Mouse (Mus musculus) spleen, postnatal 4 days (tissue): ENCODE data around the gene Mepe.
A peak's percentile ranks its signal among the peaks of the same experiment; 100 is the strongest.

ENCODE experiments used
- DNase-seq, 2 experiments: peaks; one replicate each; pipeline ENCODE4 v3.0.0; 2022; ENCODE audit warnings: low spot score in 2 of 2

Gene Mepe

DNA sequence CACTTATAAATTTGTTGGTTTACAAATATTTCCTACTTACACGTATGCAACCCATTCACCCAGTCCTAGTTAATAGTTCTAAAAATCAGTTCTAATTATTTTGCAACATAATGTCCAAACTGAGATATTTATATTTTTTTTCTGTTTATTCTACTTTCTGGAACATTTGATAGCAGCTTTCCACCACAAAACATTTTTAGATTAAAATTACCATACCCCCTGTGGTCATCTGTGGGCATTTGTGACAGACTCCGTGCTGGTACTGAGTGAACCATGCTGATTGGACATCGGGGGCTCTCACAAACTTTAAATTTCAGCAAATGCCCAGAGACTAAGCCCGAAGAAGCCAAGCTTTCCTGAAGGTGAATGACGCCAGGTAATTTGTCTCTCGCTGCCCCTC is at the start of gene Mepe:
TSS of gene Mepe (plus strand) at position 301 of the 400 bp plus-strand sequence.
- no peak for DNase-seq

DNA sequence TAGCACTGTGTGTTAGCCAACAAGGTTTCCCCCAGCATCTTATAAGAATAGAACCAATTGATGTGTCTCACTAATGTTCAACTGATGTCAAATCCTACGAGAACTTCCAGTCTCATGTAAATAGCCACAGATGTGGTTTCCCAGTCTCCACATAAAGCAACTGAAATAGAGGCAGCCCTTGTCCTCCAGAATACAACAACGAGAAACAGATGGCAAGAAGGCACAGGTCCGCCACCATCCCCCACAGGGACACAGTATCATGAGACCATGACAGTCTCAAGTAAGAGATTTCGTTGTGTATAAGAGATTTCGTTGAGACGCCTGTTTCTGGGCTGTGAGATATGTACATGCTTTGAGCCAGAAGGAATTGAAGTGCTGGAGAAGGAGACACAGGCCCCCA is 30.9 kb upstream of the Mepe start:
- no peak for DNase-seq

DNA sequence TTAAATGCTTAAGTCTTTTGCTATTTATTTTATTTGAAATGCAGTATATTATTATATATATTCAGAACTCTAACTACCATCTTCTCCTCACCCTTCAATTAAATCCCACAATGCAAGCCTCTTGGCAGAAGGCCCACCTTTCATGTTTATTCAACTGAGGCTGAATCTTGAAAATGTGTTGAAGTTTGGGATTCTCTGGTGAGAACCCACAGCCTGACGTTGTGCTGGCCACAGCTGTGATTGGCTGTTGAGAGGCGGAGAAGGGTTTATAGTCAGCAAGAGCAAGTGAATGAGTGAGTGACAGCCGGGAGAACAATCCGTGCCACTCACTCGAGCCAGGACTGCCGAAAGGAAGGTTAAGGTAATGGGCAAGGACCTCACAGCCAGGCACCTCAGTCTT is 26.1 kb upstream of the Mepe start, which contains the start of gene Ibsp:
TSS of gene Ibsp (plus strand) at position 178 of the 400 bp plus-strand sequence.
- no peak for DNase-seq

DNA sequence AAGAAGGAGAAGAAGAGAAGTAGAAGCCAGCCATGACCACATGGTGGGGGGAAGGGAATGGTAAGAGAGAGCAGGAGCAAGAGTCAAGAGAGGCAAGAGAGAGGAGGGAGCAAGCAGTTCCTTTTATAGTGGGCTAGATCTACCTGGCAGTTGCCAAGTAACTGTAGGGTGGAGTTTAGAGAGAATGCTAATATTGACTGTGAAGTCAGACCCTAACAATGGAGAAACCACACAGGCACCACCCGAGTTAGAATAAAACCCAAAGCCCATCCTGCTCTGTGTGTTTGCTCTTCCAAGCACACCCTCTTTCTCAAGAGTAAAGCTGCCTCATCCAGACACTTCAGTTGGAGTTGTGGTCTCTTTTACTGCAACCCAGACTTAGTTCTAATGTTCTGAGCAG is 11.1 kb upstream of the Mepe start:
- no peak for DNase-seq

DNA sequence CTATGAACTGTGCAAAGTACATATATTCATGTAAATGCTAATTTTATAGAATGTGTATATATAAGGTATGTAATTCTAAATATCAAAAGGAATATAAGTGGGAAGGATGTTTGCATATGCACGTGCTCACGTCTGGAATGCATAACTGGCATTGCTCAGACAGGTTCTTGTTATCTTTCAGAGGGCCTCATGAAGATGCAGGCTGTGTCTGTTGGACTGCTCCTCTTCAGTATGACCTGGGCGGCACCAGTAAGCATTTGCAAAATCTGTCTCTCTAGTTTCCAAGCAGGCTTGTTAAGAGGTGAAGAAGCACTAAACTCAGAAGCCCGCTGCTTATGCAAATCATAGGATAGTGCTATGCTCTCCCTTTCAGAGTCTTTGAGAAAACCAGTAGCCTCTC is 1.8 kb downstream of the Mepe start:
- DNase-seq: no peak

DNA sequence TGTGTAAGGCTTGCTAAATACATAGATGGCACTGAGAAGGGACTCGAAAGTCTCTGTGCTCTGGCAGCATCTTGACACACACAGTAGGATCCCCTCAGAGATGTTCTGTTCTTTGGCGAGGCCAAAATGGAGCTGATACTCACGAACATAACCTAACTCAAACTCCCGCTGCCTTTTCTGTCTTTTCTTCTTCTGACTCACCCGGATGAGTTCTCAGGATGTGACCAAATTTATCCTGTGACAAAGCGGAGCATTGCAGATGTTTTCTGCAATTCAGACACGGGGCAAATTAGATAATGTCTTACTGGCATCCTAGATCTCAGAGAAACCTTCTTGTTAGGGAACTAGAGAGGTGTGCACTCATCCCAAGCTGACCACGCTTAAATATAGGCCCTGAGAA is 2.3 kb downstream of the Mepe start:
- no peak for DNase-seq

DNA sequence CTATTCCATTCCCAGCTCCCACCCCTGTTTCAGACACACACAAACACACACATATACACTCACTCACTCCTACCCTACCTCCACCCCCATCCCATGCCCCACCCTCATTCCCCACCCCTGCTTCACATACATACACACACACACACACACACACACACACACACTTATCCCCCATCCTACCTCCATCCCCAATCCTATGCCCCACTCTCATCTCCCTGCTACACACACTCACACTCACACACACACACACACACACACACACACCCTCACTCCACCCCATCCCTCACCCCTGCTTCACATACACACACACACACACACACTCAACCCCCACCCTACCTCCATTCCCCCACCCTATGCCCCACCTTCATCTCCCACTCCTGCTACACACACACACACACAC is 2.7 kb downstream of the Mepe start:
- DNase-seq: no peak

DNA sequence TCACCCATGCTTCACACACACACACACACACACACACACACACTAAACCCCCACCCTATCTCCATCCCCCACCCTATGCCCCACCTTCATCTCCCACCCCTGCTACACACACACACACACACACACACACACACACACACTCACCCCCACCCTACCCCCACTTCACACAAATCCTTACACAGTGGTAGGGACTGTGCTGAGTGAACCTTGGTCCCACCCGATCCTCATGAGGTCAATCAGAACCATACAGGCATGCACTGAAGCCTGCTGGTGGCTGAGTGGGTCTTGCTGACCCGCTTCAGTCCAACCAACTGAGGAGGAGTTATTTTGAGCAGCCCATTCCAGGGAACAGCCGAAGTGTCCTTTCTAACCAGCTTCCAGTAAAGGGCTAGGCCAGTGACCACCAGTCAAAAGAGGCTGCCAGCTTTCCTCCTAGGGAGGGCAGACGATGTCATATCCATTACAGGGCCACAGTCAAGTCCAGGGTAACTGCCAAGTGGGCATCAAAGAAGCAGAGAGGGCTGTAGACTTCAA is 3.3 kb downstream of the Mepe start:
- DNase-seq: no peak

DNA sequence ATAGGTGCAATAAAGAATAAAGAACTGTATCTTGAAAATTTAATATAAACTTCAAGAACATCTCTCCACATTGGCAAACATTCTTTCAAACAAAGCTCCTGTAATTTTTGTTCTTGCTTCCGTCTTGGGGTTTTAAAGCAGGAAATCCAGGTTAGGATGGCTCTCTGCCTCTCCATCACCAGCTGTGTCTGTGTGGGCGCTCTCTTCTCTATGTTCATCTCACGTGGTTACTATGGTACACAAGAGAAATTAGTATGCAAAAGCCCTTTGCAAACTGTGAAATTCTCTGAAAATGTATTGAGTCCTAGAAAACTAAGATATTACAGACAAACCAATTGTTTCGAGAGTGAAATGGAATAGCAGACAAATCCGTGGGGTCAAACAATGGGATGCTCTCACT is 4.3 kb downstream of the Mepe start:
- DNase-seq: no peak

DNA sequence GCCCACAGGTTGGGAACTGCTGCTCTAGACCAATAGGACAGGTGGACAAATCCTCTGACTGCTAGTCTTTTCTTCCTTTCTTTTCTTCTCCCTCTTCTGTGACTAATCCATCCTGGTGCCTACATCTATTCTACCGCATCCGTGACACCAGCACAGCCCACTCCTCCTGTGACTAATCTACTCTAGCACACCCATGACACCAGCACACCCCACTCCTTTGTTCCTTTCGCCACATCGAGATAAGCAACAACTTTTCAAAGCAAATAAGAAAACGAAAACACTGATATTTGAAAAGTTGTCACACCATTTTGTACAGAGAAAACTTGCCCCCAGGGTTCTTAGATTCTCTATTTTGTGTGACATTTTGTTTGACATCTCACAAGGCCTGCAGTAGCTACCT is 5.0 kb downstream of the Mepe start:
- DNase-seq: no peak

DNA sequence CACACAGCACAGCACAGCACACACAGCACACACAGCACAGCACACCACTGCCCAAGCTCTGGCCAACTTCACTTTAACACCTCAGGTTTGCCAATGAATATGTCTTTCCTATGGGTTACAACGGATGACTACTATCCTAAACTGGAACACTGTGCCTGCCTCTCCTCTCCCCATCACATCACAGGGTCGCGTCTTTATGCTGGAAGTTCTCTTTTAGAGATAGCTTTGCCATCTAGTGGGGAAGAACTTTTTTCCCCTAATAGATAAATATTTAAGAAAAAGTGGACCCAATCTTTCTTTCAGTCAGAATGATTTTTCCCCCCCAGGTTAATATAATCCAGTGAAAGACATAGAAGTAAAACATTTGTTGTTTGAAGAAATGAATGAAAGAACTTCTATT is 7.2 kb downstream of the Mepe start:
- no peak for DNase-seq

DNA sequence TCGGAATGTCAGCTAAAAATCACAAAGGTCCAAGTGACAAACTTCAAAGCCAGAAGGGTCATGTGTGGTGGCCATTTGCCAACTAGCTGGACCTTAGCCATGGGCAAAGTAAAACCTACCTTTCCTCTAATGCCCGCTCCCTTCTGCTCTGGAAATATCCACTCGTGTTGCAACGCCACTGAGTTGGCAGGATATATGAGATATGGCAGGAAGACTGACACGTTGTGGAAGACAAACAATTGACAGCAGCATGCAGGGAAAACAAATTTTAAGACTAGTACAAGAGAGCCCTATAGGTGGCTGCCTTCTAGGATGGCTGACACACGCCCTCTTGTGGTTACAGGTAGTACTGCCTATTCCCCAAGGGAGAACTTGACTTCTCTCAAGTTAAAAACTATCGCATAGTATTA is 8.1 kb downstream of the Mepe start:
- DNase-seq: no peak

DNA sequence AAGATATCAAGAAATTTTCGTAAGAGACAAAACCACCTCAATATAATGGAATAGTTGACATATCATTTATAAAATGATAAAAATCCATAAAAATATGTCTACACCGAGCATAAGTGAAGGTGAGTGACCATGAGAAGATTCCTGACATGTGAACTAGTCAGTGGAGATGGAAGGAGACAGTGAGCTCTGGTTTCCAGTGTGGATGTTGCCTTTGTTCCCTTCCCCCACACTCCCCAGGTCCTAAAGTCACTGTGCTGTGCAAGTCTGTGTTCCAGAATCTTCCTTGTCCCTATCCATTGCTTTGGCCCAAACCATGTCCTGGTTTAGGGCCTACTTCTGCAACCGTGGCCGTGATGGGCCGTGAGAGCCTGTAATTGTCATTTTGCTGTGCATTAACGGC is 8.5 kb downstream of the Mepe start:
- no peak for DNase-seq

DNA sequence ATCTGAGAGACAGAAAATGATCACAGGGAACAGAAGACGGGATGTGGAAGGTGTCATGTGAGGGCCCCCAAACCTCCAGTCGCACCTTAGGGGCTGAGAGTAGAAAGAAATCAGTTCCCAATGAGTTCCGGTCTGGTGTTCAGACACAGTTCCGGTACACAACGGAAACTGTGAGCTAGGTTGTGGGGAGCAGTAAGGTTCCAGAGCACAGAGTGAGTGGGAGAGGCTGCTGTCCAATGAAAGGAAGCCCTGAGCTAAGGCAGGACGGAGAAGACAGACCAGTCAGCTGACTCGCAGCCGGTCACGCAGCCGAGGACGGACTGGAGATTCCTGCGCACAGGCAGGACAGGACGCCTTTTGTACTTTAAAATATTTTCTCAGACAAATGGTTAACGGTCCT is 9.4 kb downstream of the Mepe start:
- no peak for DNase-seq

DNA sequence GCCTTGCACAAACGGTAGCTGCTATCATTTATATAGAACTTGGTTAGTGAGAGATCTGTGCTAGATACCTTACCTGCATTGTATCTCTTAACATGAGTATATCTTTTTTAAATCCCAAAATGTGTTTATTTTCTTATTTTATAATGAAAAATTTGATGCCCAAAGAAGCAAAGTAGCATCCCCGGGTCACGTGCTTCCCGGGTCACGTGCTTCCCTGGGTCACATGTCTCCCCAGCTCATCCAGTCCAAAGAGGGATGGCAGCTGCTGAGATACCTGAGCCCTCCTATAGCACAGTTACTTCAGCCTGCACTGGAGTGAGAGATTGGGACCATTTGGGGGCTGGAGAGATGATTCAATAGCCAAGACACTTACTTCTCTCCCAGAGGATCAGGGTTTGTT is 10.8 kb downstream of the Mepe start:
- peak in 1 of 2 experiments; percentile 31 for DNase-seq

DNA sequence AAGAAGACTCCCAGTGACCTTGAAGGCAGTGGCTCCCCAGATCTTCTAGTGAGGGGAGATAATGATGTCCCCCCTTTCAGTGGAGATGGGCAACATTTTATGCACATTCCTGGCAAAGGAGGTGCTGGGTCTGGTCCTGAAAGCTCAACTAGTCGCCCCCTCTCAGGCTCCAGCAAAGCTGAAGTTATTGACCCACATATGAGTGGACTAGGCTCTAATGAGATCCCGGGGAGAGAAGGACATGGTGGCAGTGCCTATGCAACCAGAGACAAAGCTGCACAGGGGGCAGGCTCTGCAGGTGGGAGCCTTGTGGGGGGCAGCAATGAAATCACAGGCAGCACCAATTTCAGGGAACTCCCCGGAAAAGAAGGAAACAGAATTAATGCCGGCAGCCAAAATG is 12.4 kb downstream of the Mepe start:
- peak in 1 of 2 experiments; percentile 45 for DNase-seq

DNA sequence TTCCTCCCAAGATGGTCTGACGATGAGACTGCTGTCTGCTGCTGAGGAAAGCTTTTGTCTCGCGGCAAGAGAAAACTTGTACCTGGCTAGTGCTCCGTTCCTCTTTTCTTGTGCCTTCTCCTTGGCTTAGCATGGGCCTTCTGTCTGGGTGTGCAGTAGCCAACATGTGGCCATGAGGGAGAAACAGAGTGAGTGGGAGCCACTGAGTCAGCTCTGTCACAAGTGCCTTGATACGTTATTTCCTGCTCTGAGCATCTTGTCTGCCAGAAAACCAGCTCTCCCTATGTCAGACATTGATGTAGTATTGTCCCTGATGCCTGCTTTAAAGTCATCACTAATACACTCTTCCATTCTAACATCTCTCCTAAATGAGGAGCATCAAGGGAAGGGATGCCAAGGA is 13.9 kb downstream of the Mepe start:
- DNase-seq: no peak

DNA sequence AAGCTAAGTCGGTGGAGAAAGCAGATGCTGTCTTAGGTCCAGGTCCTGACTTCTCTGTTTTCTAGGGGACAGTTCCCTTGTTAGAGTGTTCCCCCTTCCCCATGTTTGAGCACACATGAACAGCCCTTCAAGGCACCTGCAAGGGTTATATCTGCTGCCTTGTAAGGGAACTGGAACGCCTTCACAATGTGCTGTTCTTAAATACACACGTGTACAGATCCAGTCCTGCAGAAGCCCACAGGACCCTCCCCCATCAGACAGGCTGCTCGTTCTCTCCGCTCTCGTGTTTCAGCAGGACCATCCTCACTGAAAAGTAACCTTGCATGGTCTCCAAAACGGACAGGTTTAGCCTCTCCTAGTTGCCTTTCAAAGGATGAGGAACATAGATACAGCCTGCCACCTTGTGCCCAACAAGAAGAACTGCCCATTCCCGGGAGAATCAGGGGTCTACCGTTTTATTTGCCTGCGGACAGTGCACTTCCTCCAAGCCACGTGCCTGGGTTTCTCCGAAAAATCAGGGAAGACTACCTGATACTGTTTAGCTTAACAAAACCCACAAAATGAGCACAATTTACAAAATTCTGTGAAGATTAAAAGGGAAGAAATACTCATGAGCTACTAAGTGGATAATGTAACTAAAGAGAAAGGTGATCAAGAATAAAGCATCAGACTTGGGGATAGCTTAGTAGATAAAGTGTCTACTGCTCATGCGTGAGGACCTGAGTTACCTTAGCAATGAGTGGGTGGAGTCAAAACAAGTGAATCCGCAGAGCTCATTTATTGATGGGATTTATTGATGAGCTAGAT is 14.8 kb downstream of the Mepe start:
- DNase-seq: no peak

DNA sequence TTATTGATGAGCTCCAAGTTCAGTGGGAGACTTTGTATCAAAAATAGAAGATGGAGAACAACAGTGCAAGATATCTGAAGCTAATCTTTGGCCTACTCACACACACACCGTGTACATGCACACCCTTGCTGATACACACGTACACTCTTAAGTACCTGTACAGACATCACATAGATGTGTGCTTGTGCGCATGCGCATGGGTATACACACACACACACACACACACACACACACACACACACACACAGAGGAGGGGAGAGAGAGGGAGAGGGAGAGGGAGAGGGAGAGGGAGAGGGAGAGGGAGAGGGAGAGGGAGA is 15.3 kb downstream of the Mepe start:
- DNase-seq: no peak

DNA sequence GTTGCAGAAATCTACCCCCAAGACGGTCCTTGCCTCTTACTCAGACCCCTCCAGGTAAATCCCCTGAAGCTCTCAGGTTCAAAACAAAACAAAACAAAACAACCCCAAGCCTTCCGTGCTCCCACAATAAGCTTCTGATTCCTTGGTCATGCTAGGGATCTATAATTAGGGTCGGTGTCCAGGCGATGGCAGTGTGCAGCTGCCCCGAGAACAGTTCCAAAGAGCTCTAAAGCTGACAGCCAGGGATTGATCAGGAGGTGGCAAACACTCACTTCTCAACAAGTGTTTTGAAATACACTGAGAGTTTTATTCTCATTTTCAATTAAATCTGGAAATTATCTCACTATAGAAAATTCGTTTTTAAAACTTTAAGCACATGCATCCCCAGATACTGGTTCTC is 17.8 kb downstream of the Mepe start:
- DNase-seq: no peak

DNA sequence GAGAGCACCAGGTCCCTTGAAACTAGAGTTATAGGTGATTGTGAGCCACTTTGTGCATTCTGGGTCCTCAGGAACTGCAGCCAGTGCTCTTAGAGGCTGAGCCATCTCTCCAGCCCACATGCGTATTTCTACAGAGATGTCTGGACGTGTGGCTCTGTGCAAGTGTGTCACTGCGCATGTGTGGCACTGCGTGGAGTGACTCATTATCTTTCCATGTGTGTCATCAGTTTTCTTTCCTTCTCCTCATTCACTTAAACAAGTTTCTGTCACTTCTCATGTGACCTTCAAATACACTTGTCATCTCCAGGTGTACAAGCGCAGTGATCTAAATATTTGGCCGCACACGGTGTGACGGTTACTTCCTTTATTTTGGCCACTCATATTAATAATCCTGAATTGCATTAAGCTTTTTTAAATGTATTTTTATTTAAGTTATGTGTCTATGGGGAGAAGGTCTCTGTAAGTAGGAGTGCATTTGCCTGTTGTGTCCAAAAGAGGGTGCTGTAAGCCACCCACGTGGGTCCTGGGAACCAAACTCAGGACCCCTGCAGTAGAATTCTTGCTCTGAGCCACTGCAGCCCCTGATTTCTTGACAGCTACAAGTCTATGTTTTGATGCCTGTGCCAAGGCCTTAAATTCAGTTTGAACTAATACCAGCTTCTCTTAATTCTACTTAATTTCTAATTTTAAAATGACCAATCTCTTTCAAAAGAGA is 19.6 kb downstream of the Mepe start:
- no peak for DNase-seq

DNA sequence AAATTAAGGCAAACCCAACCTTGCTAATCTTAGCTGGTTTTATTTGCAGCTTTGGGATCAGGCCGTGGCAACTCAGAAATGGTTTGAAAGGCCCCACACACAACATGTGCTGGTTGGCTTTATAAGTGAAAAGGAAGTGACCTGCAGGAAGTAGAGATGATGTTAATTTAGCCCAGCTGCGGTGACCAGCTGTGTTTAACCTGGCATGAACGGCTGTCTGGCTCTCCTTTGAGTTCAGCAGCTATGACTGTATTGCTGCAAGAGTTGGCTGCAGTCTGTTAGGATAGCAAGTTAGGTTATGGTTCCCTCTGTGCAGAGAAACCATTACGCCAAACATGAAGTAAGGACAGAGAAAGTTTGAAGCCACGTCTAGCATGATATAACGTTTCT is 20.1 kb downstream of the Mepe start:
- DNase-seq: no peak

DNA sequence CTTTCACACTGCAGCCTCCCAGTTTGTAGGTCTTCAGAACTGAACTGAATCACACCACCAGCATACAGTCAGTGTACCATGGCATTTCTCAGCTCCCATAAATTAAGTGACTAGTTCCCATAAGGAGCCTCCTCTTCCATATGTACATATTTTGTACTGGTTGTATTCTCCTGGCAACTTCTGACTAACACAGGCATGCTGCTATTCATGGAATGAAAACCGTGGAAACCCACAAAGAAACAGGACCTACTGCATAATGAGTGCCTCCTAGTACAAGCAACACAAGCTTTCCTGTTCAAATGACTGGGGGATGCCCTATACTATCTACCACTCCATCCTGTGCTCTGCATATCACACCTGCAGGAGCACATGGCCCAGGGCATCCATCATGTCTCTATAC is 25.9 kb downstream of the Mepe start:
- no peak for DNase-seq
